Mouse (Mus musculus): ENCODE measurements at regions not wholly inside any gene's neighbourhood (a gene's known extent, or its start where the extent isn't known, plus 50 kb on each side); places are given as distances from the start of the nearest gene placed in this dataset.

DNA sequence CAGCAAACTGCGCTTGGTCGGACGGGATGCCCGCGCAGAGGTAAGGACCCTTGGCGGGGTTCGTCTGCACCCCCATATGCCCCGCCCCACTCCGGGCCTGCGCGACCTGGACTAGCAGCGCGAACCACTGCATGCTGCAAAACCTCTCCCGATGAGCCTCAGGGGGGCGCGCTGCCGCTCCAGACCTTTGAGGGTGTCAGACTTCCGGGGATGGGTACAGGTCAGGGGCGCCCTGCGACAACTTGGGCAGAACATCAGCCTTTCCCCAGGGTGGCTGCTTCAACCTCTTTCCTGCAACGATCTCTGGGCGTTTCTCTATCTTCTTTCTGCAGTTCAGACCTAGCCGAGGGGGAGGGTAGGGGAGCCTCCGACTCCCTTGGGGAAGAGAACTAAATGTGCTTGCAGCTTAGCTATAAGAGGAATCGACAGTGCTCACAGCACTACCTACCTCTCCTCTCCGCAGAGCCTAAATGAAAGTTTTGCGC is 70.0 kb upstream of the Polg start:
- TF ChIP-seq CTCF (conservative IDR thresholded peaks at IDR 0.05; ENCODE audit: insufficient read depth, insufficient read length, low read depth, low read length) = no peak
- no peak for TF ChIP-seq POLR2A (IDR thresholded peaks at IDR 0.05; ENCODE audit: low read depth, low read length)

All from kidney, adult 2 months (tissue).